Mouse (Mus musculus) kidney, postnatal 4 days (tissue): ENCODE data around the gene 5330417C22Rik.
"Not testable (repeated sequence)": the region's sequence is repeated elsewhere in the genome, so short reads cannot be mapped to it uniquely, and the experiment has no call there.

Source experiments
- DNase-seq, 2 experiments: peaks; one replicate each; pipeline ENCODE4 v3.0.0; 2021; ENCODE audit warnings: mixed read lengths in 2 of 2

Gene 5330417C22Rik

DNA sequence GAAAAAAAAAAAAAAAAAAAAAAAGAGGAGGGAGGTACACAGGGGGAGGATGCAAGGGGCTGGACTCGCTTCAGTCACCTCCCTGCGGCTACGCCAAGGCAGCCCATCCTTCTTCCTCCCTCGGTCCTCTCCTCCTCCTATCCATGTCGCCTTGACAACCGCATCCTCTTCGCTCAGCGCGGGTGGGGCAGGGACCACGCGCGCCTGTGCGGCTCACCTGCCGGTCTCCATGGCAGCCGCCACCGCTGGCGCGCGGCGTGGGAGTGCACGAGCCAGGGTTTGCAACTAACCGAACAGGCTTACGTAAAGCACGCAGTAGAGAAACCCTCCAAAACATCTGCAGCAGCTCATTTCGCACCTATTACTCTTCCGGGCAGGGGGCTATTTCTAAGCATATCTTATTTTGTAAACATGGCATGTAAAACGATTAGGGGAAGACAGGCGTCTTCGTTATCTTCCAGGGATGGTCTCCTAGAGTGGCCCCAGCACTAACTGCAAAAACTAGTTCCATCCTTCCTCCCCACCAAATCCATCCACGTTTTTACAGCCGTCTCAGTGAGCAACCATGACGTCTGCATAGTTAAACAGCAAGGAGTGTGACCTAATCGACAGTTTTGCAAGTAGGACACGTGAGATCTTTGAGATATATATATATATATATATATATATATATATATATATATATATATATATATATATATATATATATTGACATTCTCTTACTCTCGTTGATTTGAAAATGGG is at the start of gene 5330417C22Rik:
Gene 5330417C22Rik (minus strand): TSS at position 20 of the 744 bp plus-strand sequence.
- peak; percentile 32 to 58 for DNase-seq

- no peak for DNase-seq
Observed at GRCm38 (mm10) chr3:108584580-108584979, 48.2 kb upstream of the 5330417C22Rik start.

GRCm38 (mm10) chr3:108574018-108574417 is 37.7 kb upstream of the 5330417C22Rik start:
- no peak for DNase-seq

DNA sequence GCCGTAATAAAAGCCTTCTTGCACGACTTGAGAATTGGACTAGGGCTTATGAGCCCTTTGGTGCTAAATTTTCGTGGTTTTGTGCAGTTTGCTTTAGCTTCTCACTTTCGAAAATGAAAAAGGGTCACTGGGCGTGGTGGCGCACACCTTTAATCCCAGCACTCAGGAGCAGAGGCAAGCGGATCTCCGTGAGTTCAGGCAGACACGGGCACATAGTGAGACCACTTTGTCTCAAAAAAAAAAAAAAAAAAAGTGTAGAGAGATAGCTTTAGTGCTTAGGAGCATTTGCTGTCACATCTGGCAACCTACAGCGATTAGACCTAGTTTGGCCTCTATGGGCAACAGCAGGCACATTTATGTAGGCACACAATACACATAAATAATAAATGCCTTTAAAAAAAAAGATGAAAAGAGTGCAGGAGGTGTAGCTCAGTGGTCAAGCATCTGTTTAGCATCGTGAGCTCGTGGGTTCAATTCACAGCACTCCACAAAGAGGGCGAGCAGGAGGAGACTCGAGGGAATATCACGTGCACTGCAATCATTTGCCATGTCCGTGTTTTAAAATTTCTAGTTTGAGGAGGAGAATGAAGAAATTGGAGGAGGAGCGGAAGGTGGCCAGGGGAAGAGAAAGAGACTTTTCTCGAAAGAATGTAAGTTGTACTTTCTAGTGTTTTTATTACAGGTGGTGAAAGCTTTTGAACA is 36.1 kb upstream of the 5330417C22Rik start:
- no peak for DNase-seq

GRCm38 (mm10) chr3:108571443-108572294 is 35.3 kb upstream of the 5330417C22Rik start, which contains the start of gene Taf13:
Taf13 (plus strand) TSS chr3:108571698.
- DNase-seq: peak; percentile 96 to 97

GRCm38 (mm10) chr3:108570813-108571212 is 34.5 kb upstream of the 5330417C22Rik start:
- no peak for DNase-seq

DNA sequence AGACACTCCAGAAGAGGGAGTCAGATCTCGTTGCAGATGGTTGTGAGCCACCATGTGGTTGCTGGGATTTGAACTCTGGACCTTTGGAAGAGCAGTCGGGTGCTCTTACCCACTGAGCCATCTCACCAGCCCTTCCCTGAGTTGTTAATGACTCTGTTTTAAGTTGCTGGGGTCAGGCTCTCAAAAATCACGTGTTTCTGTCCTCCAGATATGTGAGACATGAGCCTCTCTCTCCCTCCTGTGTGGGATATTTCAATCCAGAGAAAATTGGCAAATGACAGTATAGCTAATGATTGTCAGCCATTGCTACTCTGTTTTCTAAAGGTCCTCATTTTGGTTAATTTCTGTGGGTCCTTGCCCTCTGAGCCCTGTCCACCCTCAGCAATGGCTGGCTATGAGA is 33.3 kb upstream of the 5330417C22Rik start:
- not testable (repeated sequence) for DNase-seq

DNA sequence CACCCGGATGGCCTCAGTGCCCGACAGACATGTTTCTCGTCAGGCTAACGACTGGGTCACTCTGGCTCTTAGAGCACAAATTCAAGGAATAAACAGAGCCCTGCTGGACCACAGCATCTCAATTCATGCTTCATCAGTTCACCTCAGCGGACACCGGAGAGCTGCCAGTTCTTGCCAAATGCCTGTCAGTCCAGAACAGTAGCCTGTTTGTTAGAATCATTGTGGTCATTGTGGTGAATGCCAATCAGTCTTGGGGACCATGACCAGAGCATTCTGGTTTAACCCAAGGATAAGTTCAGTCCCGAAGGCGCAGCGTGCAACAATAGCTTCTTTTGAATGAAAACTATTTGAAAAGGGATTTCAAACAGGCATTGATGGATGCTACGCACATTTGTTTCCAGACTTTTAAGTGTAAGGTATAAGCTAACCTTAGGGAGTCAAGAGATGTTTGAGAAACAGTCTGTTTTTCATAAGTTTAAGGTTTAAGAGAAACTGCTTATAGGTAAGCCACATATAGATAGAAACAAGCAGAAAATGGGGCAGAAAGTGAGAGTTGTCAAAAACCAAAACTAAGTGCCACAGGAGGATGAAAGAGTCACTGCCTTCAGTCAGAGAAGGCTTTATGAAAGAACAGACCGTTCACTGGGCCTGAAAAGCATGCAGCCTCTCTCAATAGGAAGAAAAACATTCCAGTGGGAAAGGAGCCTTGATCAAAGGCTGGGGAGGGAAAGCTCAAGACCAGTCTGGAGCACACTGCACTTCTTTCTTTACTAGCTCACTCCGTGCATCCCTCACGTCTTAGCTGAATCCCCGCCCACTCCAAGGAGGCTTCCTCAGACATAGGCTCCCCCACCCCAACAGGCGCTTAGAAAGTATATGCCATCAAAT is 31.9 kb upstream of the 5330417C22Rik start:
- no peak for DNase-seq

- peak; percentile 91 to 93 for DNase-seq
Observed at GRCm38 (mm10) chr3:108563309-108563708, 27.0 kb upstream of the 5330417C22Rik start.

DNA sequence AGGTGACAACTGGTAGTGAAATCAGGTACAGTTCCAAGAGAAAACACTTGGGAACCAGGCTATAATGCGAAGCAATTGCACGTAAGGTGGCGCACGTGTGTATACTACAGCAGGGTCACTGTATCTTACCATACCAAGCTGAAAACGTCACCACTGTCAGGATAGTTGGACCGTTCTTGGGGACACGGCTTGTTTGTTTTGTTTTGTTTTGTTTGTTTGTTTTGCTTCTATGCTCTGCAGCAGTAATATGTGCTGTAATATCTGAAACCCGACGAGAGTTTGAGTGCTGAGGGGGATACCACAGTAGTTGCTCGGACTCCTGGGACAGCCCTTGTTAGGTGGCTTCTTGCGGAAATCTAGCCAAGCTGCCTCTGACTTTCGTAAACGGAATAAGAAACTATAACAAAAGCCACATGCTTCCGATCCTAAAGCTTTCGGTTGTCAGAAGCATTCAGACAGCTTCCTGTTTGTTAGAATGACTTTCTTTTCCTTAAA is 26.5 kb upstream of the 5330417C22Rik start:
- DNase-seq: peak; percentile 45 to 70

- DNase-seq: peak; percentile 95 to 97
Observed at GRCm38 (mm10) chr3:108562133-108562730, 25.9 kb upstream of the 5330417C22Rik start, which contains the start of gene Tmem167b. Tmem167b (minus strand) TSS chr3:108562466.

DNA sequence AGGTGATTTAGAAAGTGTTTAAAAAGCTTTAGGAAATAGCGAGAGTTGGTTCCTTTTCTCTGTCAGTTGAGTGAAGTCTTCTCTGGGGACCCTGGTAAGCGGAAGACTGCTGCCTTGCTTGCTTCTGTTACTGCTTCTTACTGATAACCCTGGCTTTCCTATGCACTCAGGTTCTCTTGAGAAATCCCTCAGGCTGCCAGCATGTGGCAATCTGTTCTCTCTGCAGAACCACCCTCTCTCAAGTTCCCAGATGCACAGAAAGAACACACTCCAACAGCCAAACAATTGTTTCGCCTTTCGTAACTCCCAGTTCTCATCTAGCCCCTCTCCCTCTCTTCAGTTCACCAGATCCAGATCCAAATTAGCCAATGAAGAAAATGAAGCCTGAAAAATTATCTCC is 21.6 kb upstream of the 5330417C22Rik start:
- DNase-seq: no peak

GRCm38 (mm10) chr3:108554587-108555312 is 18.4 kb upstream of the 5330417C22Rik start:
- peak; percentile 94 to 95 for DNase-seq

DNA sequence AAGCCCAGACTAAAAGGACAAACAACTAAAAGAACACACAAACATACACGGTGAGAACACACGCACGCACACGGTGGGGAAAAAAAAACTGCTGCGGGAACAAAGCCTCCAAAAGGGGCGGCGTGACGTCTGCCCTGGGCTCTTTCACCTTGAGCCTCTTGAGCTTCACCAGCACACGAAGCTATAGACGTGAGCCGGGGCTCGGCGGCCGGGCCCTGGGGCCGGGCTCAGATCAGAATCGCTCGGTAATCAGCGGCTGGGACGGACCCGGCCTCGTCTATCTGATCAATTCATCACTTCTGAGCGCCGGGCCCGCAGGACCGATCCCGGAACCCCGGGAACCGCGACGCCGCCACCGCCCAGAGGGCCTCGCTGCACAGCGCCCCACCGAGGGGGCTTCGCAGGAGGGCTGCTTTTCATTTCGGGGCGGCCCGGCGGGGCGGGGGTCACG is 17.8 kb upstream of the 5330417C22Rik start:
- DNase-seq: peak in 1 of 2 experiments; percentile 76

- no peak for DNase-seq
Observed at GRCm38 (mm10) chr3:108542299-108542698, 6.0 kb upstream of the 5330417C22Rik start.

DNA sequence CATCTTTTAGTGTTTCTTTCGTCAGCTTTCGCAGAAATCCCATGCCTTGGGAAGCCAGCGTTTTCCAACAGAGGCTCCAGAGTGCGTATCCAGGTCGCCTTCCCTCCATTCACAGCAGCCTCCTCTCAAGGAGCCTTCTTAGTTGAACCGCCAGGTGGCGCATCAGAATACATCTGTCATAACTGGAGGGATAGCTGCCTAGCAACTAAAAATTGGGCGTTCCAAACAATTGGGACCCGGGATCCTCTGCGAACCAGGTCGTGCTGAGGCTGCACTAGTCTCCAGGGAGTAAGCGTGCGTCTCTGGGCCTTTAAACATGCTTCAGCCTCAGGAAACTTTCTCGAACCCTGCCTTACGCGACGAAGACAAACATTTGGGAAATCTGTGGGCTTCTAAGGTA is 967 bp upstream of the 5330417C22Rik start:
- DNase-seq: peak; percentile 91 to 92

- no peak for DNase-seq
Observed at GRCm38 (mm10) chr3:108535896-108536516, 330 bp downstream of the 5330417C22Rik start.

DNA sequence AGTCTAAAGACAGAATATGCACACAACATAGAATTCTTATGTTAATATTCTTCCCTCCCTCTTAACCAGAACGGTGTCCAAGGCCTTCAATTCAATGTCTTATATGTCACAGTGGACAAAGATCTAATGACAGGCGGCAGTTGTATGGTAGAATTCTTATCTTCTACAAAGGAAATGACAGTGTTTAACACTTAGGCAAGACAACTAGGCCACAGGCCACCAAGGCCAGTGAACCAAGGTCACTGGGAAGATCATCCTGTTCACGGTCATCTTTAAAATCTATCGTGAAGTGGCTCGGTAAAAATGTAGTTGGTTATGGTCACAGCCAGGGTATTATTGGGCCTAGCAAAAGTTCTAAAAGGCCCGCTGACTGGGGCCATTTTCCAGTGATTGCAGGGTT is 2.4 kb downstream of the 5330417C22Rik start, which contains the start of gene 1700013F07Rik:
Gene 1700013F07Rik (plus strand): TSS at position 200 of the 400 bp plus-strand sequence.
- no peak for DNase-seq

DNA sequence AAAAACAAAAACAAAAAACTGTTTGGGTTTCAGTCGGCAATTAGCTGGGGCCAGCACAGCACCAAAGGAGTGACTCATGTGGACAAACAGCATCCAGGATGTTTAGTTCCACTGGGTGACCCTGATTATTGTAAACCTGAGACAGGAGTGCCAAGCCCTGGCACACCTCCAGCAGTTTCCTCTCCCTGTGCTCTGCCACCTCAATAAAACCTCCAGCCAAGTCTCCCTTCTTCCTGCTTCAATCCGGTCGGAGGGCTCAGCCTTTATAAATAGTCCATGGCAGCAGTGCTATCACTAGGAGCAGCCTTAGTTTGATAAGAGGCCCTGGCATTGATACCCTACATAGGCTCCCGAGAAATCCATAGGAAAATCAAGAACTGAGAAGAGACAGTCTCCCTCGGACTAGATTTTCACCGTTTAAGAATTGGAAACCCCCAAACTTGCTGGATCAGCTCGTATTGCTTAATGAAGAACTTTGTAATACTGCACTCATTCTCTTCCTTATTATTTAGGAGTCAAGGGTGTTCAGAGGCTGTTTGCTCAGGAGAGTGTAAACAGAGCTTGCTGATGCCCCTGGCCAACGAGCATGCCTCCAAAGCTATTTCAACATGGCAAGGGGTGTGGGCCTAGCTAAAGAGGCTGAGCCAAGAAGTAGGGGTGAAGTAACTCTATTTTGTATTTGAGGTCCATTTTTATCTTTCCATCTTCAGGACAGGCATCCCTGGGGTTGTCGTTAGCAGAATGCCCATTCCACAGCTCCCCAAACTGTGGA is 3.0 kb downstream of the 5330417C22Rik start:
- peak; percentile 60 to 66 for DNase-seq
